Mouse (Mus musculus) liver, postnatal 0 days (tissue): Measurements from ENCODE around the gene Tnrc6a.

Experiments
- CTCF ChIP-seq: sonication (generic); IDR thresholded peaks from 2 replicates; pipeline ENCODE4 v1.5.1; 2016; ENCODE audit warnings: antibody characterized with exemption, low read depth
- EP300 ChIP-seq: IDR thresholded peaks from 2 replicates; pipeline ENCODE4 v1.6.1; 2016; ENCODE audit warnings: antibody characterized with exemption, low read depth, mild to moderate bottlenecking

DNA sequence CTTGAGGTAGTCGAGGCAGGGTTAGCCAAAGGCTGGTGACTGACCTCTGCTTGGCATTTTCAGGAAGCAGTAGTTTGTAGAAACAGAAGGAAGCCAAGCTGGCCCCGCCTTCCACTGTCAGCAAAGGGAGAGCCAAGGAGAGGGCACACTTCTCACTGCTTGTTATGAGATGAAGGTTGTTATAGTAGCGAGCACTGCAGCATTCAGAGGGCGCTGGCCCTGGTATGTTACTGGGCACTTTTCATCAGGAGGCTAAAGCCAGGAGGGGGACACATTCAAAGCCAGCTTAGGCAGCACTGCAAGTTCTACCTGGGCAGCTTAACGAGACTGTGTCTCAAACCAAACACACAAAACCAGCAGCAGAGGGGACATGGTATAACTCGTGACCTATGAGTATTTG is 83.9 kb downstream of the Tnrc6a start:
- TF ChIP-seq CTCF (no peak), EP300 (no peak)
